Mouse (Mus musculus) neutrophil, adult 5-6 weeks (primary cell): ENCODE results near the gene Dclre1b. TPM values are rescaled to one million over a fixed set of nuclear protein-coding genes. Genes with fewer than 3 reads are reported as not detected.

Experiments used
- ATAC-seq: fragments of 151-379, 151-347 bp; 2 replicates; pipeline ENCODE4 v1.8.0; 2017; ENCODE audit warnings: mild to moderate bottlenecking, moderate TSS enrichment; ENCODE audit not compliant: insufficient number of reproducible peaks, poor library complexity, low FRiP score, severe bottlenecking; ENCODE audit errors: extremely low read depth
- total RNA-seq: library from RNA; stranded (forward); fragments of 200-1000 nt; gene quantifications from 2 replicates; pipeline ENCODE4 v1.2.3, GENCODE M21; 2017

Dclre1b gene
- total RNA-seq, 1 experiment from 2014 or later: 15.6 TPM

DNA sequence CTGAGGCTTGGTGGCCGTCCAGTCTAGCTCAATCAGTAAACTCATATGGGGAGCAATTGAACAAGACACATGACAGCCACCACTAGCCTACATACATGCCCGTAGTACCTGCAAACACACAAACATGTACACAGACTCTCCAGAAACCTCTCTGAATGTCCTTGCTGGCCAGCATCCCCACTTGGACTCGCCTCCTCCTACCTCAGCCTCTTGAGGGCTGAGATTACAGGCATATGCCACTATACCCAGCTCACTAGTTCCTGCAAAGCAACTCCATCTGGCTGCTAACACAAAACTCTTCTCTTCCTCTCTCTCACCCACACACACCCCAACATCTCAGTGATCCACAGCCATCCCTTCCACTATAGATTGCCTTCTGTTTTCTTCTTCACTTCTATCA lies 29.0 kb downstream of the Dclre1b start:
- no peak for ATAC-seq

DNA sequence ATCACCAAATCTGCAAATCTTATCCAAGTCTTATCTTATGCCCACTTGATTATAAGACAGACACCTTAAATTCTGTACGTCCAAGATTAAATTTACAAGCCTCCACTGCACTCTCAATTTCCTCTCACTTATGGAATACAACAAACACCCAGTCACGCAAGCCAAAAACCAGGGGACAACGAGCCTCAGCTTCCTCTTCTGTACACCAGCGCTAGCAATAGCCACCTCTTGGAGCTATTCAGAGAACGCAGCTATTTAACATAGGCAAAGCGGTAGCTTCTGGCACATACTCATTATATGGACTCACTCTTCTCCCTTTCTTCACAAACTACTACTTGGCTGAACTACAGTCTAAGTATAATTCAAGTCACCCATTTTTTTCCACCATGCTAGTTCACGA lies 30.1 kb downstream of the Dclre1b start:
- ATAC-seq: peak; percentile 55

DNA sequence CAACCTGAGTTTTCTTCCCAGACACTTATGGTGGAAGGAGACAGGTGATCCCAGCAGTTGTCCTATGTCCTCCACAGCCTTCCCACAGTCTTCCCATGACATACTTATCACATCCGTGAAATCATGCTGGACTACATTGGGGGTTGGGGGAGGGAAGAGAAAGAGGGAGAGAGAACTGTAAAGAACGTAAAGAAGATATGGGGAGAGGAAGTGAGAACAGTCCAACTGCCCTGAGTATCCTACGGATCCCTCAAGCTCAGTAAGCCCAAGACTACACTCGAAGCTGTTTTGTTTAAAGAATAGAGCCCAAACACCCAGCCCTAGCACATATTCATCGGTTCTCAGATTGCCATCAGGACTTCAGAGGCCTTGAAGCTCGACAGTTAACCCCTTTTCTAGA lies 30.6 kb downstream of the Dclre1b start:
- ATAC-seq: no peak

DNA sequence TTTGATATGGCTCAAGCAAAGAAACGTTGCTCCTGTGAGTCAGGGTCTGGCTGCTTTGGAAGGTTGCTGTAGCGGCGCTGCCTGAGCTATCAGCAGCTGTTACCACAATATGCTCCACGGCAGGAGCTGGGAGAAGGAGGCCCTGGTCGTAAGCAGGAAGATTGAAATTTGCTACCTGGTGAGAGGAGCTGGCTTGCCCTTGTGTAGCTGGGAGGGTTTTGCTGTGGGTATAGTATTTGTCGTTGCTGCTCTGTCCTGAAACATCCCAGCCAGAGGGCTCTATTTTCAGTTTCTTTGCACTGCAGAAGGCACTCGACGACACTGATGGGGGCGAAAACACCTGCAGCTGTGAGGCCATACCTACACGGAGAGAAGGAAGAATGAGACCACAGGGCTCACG lies 31.3 kb downstream of the Dclre1b start:
- ATAC-seq: no peak

DNA sequence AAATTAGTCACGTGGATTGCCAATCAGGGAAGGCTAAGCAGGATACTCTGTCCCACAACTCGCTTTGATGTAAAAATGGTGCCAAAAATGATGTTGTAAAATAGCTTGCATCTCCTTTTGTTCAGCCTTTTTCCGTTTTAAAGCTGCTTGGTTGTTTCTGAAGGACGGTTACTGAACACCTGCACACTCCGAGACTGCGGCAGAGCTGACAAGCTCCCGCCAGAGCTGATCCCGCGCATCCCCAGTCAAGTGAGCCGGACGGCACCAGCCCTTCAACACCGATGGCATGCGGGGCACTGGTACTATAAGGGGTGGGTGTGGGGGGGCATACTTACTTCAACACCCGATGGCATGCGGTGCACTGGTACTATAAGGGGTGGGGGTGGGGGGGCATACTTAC lies 35.2 kb downstream of the Dclre1b start:
- no peak for ATAC-seq

DNA sequence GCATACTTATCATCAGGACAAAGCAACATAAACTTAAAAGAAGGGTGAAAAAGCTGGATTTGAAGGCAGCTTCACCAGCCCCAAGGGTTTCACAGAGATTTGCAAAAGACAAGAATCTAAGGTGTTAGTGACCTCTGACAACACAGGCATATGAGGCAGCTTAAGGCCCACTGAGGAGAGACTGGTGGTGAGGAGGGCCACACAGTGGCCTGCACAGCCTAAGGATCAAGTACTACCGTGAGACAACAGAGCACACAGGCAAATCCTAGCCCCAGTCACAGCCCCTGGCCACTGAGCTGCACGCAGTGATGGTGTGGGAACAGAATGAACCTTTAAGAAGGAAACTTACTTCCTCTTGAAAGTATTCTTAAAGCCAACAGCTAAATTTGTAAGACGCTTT lies 35.7 kb downstream of the Dclre1b start:
- ATAC-seq: 0 out of 2 replicates have a peak, but pooled peaks have one; percentile 14

DNA sequence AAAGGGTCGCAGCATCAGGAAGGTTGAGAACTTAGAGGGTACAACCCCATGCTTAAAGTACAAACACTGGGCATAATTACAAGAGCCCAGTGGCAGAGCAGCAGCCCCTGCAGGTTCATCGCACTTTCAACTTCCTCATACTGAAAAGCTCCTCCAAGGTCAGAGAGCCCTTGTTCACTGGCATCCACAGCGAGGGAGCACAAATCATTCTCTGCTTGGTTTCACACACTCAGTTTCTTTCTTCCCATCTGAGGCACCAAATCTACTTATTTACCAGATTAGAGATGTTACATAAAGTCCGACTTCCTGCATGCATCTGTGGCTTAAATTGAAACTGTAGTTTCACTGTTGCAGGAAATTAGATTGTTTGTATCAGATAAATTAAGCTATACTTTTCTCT lies 36.4 kb downstream of the Dclre1b start:
- peak; percentile 80; the same call in 1 of the 2 replicates for ATAC-seq

DNA sequence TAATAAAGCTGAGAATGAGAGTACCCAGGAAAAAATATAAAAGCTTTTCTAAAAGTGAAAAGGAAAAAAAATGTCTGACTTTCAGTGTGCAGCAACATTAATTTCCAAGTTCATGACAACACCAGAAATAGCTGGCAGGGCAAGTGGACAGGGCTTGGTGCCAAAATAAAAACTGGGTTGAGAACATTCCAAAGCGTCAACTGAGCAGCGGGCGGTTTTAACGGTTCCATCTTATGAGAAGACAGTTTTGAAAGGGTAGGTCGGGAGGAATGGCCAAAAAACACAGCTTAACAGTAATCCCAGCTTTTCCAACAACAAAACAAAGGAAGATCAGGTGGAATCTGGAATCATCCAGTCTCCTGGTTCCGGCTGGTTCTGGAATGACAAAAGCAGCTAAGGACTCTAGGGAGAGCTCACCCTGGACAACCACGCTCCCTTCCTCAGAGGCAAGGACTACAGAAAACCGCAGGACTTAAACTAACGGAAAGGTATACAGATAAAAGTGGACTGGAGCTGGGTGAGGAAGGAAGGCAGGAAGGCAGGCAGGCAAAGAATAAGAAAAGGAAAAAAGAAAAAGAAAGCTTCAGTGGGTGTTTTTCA lies 37.6 kb downstream of the Dclre1b start:
- ATAC-seq: no peak

DNA sequence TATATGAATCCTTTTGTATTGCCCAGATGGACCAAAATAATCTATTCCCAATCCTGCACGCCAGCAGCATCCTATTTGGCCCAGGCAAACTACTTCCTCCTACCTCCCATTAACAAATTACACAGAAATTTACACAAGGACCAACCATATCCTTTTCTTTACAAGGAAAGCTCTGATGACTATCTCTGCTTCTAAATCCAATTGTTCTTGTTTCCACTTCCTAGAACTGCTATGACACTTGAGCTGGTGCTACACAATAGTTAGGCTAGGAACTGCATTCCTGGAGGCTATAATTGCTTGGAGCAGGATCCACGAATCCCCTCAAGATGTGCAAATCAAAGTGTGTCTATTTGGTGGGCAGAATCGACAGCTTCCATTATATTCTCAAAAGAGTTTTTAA lies 42.5 kb downstream of the Dclre1b start:
- no peak for ATAC-seq

DNA sequence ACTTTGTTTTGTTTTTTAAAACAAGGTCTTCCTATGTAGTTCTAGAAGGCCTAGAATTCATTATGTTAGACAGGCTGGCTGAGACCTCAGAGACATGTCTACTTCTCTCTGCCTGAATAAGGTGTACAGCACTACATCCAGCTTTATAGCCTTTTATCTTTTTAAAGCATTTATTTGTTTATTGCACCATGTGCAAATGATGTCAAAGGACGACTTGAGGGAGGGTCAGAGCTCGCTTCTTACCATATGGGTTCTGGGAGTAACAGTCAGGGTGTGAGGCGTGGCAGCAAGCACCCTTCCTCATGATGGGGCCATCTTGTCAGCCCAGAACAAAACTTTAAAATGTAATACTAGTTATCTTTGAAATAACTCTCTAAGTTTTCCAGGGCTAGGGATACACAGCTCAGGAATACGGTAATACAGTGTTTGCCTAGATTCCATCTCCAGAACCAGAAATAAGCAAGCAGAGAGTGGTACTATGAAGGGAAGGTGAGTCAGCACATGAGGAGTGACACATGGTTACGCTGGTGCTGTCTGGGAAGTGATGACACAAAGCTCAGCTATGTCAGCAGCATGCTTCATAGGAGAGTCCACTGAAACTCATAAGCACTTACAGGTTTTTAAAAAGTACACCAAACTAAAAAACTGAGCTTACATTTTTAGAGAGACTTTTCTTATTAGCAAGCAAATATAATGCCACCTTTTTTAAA lies 49.8 kb downstream of the Dclre1b start:
- ATAC-seq: no peak

DNA sequence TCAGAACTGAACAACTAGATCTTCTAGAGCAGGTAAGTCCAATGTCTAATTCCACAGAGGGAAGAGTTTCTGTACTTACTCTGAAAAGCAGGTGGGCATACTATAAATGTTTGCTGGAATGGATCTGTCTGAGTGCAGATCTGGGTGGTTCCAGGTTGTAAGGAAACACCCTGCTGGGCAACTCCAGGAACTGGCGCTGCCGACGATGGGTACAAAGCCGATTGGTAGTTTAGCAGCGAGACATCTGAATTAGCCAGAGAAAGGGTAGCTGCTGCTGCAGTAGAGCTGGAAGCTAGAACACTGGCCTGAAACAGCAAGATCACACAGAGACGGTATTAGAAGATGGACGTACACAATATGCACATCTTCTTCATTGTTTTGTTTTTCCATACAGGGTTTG lies 50.8 kb downstream of the Dclre1b start:
- no peak for ATAC-seq

DNA sequence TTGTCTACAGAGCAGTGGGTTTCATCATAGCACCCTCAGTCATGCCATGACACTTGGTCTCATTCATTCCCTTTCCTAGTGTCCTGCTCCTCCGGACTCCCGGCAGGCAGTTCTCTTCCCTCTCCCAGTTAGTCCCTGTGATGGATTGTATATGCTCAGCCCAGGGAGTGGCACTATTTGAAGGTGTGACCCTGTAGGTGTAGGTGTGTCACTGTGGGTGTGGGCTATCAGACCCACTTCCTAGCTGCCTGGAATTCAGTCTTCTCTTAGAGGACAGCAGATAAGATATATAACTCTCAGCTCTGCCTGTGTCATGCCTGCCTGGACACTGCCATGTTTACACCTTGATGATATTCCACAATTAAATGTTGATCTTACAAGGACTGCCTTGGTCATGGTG lies 52.3 kb downstream of the Dclre1b start:
- ATAC-seq: no peak

DNA sequence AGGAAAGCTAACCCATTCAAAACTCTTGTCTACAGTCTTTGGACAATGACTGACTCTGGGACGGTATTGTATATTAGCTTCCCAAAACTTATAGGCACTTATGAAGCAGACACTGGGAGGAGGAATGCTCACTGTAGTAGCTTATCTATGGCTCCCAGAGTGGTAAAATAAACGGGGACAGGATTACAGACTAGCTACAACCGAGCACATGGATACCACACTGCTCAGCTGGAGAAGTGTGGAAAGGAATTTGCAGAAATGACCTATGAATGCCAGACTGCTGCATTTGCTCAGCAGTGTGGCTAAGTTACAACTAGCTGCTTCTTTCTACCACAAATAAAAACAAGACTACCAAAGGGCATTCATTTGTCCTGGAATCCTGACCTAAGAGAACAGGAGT lies 53.9 kb downstream of the Dclre1b start:
- no peak for ATAC-seq

DNA sequence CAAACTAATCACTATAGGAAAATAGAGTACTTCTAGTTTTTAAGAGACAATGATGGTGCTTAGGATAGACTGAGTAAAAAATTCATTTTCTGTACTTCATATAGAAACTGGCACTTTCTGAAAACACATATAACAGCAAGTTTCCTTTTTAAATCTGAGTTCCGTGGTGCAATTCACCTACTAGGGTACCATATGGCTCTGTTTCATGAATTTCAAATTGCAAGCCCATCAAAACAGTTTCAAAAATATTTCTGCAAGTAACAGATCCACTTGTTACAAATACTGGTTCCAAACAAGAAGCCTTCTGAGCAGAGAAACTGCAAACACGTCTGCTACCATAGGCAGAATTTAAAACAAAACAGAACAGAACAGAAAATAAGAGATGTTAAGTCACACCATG lies 57.7 kb downstream of the Dclre1b start:
- no peak for ATAC-seq

Other genes with a start within 250 kb of the Dclre1b start
- gene Syt6, start 234.2 kb downstream of the Dclre1b start, total RNA-seq: 0.12 and 0.47 TPM in 2 replicates
- gene Atg4a-ps, start 163.4 kb downstream of the Dclre1b start, total RNA-seq: 0.58 and 0.74 TPM in 2 replicates
- 5.9 and 7.0 TPM in 2 replicates for gene Olfml3, start 71.4 kb downstream of the Dclre1b start, total RNA-seq
- not detected in 2 replicates for gene Gm10964, start 70.1 kb downstream of the Dclre1b start, total RNA-seq
- gene Hipk1, start 17.9 kb downstream of the Dclre1b start, total RNA-seq: 231 and 247 TPM in 2 replicates
- gene Ap4b1, start 76 bp upstream of the Dclre1b start, total RNA-seq: 39.4 and 48.4 TPM in 2 replicates
- not detected in 2 replicates for gene Gm43064, start 129 bp upstream of the Dclre1b start, total RNA-seq
- 1.5 and 2.5 TPM in 2 replicates for gene Bcl2l15, start 23.2 kb upstream of the Dclre1b start, total RNA-seq
- 93.7 and 107 TPM in 2 replicates for gene Ptpn22, start 50.4 kb upstream of the Dclre1b start, total RNA-seq
- 51.4 and 52.8 TPM in 2 replicates for gene Rsbn1, start 104.7 kb upstream of the Dclre1b start, total RNA-seq
- 26.7 and 39.9 TPM in 2 replicates for gene Phtf1, start 158.7 kb upstream of the Dclre1b start, total RNA-seq